Mouse (Mus musculus) thymus, adult 2 months (tissue): ENCODE results near the gene Pou3f1.

ENCODE experiments used
- CTCF ChIP-seq: fragments of 200-500 bp; IDR thresholded peaks from 2 replicates; pipeline ENCODE4 v1.5.1; 2012; ENCODE audit warnings: mild to moderate bottlenecking, control low read depth, low read length, moderate library complexity, borderline replicate concordance; ENCODE audit not compliant: control insufficient read depth, poor library complexity, insufficient read depth; ENCODE audit errors: extremely low read depth
- POLR2A ChIP-seq: fragments of 200-500 bp; IDR thresholded peaks from 2 replicates; pipeline ENCODE4 v1.6.1; 2012; ENCODE audit warnings: mild to moderate bottlenecking, low read length, control low read depth, moderate library complexity; ENCODE audit not compliant: control insufficient read depth, poor library complexity, insufficient read depth; ENCODE audit errors: extremely low read depth

DNA sequence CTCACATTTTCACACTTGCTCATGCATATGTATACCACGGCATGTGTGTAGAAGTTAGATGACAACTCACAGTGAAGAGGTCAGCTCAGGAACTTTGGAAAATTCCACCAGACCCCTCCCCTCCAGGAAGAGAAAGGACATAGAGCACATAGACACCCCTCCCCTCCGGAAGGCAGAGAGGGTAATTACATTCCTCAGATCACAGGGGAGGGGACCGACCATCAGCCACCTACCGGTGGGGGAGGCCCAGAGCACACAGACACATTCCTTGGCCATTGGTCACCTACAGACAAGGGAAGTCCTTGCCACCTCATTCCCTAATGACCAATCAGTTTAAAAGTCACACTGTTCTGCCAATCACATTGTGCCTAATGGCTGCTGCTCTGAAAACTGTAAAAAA, 25.2 kb upstream of the Pou3f1 start:
- TF ChIP-seq CTCF (no peak), POLR2A (no peak)
